Mouse (Mus musculus): Measurements from ENCODE around the gene Zfp934.
"Not testable (repeated sequence)": the region's sequence is repeated elsewhere in the genome, so short reads cannot be mapped to it uniquely, and the experiment has no call there.

Gene Zfp934

GRCm38 (mm10) chr13:62571099-62571498, at the start of gene Zfp934:
Gene Zfp934, minus strand, starts transcription at chr13:62571199.
- DNase-seq (ENCODE audit: low spot score): not testable (repeated sequence)

DNA sequence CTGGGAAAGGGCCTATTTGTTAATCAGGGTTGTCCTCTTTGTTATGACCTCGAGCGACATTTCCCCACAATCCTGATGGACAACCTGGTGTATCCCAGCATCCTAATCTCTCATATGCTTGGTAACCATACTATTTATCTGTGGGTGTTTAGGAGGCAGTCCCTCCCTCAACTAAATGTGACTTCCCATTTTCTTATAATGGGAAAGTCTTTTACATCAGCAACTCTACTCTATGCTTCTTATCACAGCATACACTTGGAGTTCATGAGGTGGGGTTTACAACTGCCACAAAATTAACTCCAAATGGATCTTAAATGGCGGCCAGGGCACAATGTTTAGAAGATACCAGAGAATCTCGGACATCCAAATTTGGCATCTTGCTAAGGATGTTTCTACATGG, 46.5 kb upstream of the Zfp934 start:
- DNase-seq (ENCODE audit: low spot score): not testable (repeated sequence)

- not testable (repeated sequence) for DNase-seq (ENCODE audit: low spot score)
These were observed 9.3 kb downstream of the Zfp934 start for GRCm38 (mm10) chr13:62561696-62562095.

DNA sequence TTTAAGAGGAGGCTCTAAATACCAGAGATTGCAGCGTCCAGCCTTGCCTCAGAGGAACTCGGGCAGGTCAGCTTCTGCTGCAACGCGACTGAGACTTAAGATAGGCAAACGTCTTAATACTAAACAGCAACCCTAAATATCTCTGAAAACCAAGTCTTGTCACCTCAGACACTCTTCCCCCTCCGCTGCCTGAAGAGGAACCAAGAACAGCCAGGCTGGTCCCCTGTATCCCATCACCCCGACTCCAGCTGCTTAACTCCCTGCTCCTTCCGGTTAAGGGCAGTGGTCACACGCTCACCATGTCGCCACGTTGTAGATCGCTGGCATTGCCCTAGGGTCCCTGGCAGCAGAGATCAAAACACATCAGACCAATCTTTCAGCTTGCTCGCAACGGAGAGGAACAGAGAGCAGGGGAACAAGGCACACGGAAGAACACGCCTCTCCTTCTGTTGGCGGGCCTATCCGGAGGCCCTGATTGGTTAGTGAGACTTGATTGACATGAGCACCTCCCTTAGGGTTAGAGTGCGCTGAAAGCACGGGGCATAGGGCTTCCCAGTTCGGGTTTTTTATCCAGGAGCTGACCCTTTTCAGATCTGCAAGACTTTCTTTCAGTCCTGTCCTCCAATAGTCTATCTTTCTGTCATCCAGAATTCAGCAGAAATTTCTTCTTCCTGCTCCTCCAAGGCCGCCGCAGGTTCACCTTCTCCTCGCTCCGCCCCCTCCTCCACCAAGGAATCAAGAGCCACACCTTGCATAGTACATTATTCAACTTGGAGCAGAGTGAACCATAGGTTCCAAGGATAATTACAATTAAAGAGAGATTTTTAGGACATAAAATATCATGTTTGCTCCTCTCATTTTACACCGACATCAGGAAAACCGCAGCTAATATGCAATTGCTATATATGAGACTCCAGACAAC, 12.5 kb downstream of the Zfp934 start, which contains the start of gene Zfp935:
TSS of gene Zfp935 (minus strand) at position 323 of the 922 bp plus-strand sequence.
- peak; percentile 66 for DNase-seq (ENCODE audit: low spot score)

GRCm38 (mm10) chr13:62530129-62530528, 40.9 kb downstream of the Zfp934 start:
- DNase-seq (ENCODE audit: low spot score): not testable (repeated sequence)

GRCm38 (mm10) chr13:62510641-62511420, 60.2 kb downstream of the Zfp934 start:
- not testable (repeated sequence) for DNase-seq (ENCODE audit: low spot score)

GRCm38 (mm10) chr13:62472661-62473060, 98.3 kb downstream of the Zfp934 start:
- DNase-seq (ENCODE audit: low spot score): not testable (repeated sequence)

DNA sequence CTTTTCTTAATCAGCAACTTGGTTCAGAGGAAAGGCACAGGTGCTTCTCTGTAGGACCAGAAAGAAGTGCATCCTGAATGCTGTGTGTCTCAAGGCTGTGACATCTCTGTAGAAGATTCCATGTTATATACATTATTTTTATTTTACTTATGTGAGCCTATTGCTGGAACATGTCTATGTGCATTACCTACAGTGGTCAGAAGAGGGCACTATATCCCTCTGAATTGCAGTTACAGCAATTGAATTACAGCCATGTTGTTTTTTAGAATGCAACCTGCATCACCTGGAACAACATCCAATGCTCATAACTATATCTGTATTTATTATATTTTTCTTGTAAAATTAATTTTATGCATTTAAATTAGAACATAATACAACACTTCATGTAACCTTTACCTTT, 101.1 kb downstream of the Zfp934 start:
- not testable (repeated sequence) for DNase-seq (ENCODE audit: low spot score)

DNA sequence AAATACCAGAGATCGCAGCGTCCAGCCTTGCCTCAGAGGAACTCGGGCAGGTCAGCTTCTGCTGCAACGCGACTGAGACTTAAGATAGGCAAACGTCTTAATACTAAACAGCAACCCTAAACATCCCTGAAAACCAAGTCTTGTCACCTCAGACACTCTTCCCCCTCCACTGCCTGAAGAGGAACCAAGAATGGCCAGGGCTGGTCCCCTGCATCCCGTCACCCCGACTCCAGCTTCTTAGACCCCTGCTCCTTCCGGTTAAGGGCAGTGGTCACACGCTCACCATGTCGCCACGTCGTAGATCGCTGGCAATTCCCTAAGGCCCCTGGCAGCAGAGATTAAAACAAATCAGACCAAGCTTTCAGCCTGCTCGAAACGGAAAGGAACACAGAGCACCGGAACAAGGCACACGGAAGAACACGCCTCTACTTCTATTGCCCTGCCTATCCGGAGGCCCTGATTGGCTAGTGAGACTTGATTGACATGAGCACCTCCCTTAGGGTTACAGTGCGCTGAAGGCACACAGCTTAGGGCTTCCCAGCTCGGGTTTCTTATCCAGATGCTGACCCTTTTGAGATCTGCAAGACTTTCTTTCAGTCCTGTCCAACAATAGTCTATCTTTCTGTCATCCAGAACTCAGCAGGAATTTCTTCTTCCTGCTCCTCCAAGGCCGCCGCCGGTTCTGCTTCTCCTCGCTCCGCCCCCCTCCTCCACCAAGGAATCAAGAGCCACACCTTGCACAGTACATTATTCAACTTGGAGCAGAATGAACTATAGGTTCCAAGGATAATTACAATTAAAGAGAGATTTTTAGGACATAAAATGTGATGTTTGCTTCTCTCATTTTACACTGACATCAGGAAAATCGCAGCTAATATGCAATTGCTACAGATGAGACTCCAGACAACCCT, 104.3 kb downstream of the Zfp934 start, which contains the start of gene Gm49359:
TSS of gene Gm49359 (minus strand) at position 409 of the 911 bp plus-strand sequence.
- peak; percentile 55 for DNase-seq (ENCODE audit: low spot score)
